Mouse (Mus musculus): ENCODE measurements around the gene Klk14. TPM values are rescaled to one million over a fixed set of nuclear protein-coding genes. Genes with fewer than 3 reads are reported as not detected.

The Klk14 gene
- total and polyA plus RNA-seq, 2 experiments from 2014 or later, result not detected

DNA sequence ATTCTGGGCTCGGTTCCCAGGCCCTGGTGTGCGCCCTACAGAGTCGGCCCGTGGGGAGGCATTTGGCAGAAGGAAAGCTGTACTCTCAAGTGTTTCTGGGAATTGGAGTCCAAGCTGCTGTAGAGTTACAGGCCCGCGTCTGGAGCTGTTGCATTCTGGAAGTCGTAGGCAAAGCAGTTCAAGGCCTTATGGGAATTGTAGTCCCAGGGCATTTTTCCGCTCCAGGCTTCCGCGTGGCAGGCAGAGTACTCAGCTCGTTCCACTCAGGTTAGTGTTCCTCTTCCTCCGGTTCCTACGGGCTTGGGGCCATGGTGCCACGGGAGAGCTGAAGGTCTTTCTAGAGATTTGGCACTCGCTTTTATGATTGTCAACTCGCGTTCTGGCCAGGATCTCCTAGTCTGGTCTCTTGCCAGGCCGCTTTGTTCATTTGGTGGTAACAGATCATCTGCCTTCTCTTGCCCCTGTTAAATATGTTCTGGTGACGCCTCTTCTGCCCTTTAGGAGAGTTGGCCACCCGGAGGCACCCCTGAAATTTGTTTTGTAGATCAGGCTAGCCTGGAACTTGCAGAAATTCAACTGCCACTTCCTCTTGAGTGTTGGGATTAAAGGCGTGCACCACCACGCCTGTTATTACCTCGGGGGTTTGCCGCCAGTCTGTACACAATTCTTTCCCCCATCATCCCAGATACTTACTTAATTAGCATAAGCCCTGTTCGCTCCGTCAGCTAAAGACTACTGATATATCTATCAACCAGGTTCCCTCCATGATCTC is 18.2 kb upstream of the Klk14 start, which contains the start of gene Ctu1:
TSS of gene Ctu1 (plus strand) at position 208 of the 772 bp plus-strand sequence.
- Histone ChIP-seq H3K36me3 (replicated peaks; ENCODE audit: control insufficient read depth, insufficient read depth, low read length) (peaks cover 23% of the 10 kb centered on the region), H3K4me3 (ENCODE audit: low read depth, low read length) (peak within 1 kb of the TSS; percentile 64), H3K27me3 (ENCODE audit: control insufficient read depth, insufficient read depth, low read length) (no peaks in the 10 kb centered on the region), H3K4me2 (ENCODE audit: low read depth, low read length) (peak within 1 kb of the TSS; percentile 82), H3K9me3 (replicated peaks; ENCODE audit: control insufficient read depth, low read length) (no peaks in the 10 kb centered on the region), H3K4me1 (ENCODE audit: control insufficient read depth, insufficient read depth) (peaks cover 9% of the 10 kb centered on the region), H3K27ac (ENCODE audit: low read depth) (peak within 1 kb of the TSS; percentile 13; the same call in 1 of the 2 replicates), H3K9ac (replicated peaks; ENCODE audit: low read depth, low read length) (peak within 1 kb of the TSS; percentile 72)
- peak; percentile 100 for ATAC-seq (ENCODE audit: insufficient read depth, low read depth)
- TF ChIP-seq EP300 (IDR thresholded peaks at IDR 0.05; ENCODE audit: low read depth) (no peak), CTCF (IDR thresholded peaks at IDR 0.05; ENCODE audit: low read depth) (no peak)
- peak; percentile 97 for DNase-seq (ENCODE audit: low spot score)
- under 1% methylated on average over 26 of the region's 26 CpGs for WGBS

DNA sequence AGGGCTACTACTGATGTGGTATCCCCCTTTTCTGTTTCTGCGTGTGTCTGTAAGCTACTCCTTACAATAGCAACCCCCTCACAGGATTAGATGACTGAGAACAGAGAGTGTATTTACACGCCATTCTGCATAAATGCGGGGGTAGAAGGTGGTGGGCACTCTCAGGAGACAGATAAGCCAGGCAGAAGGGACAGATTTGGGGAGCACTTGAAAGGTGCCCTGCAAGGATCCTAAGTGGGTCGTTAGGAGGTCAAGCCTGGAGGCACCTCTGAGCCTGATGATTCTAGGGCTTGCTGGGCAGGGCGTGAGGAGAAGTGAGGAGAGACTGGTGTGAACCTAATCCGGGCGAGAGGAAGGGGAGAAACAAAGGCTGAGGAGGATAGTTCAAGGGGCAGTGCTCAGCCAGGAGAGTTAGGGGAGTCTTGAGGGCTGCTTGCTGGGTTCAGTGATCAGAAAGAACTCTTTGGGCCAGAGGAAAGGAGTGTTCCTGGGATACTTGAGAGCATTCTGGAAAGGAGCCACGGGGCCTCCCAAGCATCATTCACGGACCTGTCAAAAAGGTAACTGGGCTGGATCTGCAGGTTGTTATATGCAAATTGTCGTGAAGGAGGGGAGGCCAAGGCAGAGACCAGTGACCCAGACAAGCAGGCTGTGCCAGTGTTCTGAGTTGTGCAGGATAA is 17.5 kb upstream of the Klk14 start:
- H3K4me3 ChIP-seq (ENCODE audit: low read depth, low read length), result peak overlapping the region; percentile 64
- DNase-seq (ENCODE audit: low spot score) (no peak), ATAC-seq (ENCODE audit: insufficient read depth, low read depth) (no peak)
- no peak for TF ChIP-seq CTCF (IDR thresholded peaks at IDR 0.05; ENCODE audit: low read depth)
- H3K4me2 ChIP-seq (ENCODE audit: low read depth, low read length), result peak overlapping the region; percentile 82
- H3K9me3 ChIP-seq (replicated peaks; ENCODE audit: control insufficient read depth, low read length), result no peaks in the 10 kb centered on the region
- H3K4me1 ChIP-seq (ENCODE audit: control insufficient read depth, insufficient read depth), result peaks cover 9% of the 10 kb centered on the region
- no peaks in the 10 kb centered on the region for H3K27me3 ChIP-seq (ENCODE audit: control insufficient read depth, insufficient read depth, low read length)
- WGBS, result 14% methylated on average over 10 of the region's 10 CpGs
- no peak overlapping the region for H3K27ac ChIP-seq (ENCODE audit: low read depth)
- H3K9ac ChIP-seq (replicated peaks; ENCODE audit: low read depth, low read length), result peak overlapping the region; percentile 72
- peaks cover 30% of the 10 kb centered on the region for H3K36me3 ChIP-seq (replicated peaks; ENCODE audit: control insufficient read depth, insufficient read depth, low read length)

DNA sequence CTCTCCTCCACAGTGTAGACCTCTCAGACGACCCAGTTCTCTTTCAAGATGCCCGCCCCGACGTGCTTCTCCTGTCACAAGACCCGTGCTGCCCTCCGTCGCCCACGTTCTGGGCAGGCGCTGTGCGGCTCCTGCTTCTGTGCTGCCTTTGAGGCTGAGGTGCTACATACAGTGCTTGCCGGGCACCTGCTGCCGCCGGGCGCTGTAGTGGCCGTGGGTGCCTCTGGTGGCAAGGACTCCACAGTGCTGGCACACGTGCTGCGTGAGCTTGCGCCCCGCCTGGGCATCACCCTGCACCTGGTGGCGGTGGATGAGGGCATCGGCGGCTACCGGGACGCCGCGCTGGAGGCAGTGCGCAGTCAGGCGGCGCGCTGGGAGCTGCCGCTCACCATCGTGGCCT is 15.1 kb upstream of the Klk14 start:
- no peak for DNase-seq (ENCODE audit: low spot score)
- Histone ChIP-seq H3K4me1 (ENCODE audit: control insufficient read depth, insufficient read depth) (peaks cover 9% of the 10 kb centered on the region), H3K4me2 (ENCODE audit: low read depth, low read length) (no peak overlapping the region), H3K9me3 (replicated peaks; ENCODE audit: control insufficient read depth, low read length) (no peaks in the 10 kb centered on the region), H3K36me3 (replicated peaks; ENCODE audit: control insufficient read depth, insufficient read depth, low read length) (peaks cover 38% of the 10 kb centered on the region), H3K27me3 (ENCODE audit: control insufficient read depth, insufficient read depth, low read length) (no peaks in the 10 kb centered on the region), H3K9ac (replicated peaks; ENCODE audit: low read depth, low read length) (no peak overlapping the region), H3K4me3 (ENCODE audit: low read depth, low read length) (no peak overlapping the region), H3K27ac (ENCODE audit: low read depth) (no peak overlapping the region)
- TF ChIP-seq EP300 (IDR thresholded peaks at IDR 0.05; ENCODE audit: low read depth) (no peak), CTCF (IDR thresholded peaks at IDR 0.05; ENCODE audit: low read depth) (no peak)
- ATAC-seq (ENCODE audit: insufficient read depth, low read depth), result no peak
- 86% methylated on average over 31 of the region's 32 CpGs for WGBS

DNA sequence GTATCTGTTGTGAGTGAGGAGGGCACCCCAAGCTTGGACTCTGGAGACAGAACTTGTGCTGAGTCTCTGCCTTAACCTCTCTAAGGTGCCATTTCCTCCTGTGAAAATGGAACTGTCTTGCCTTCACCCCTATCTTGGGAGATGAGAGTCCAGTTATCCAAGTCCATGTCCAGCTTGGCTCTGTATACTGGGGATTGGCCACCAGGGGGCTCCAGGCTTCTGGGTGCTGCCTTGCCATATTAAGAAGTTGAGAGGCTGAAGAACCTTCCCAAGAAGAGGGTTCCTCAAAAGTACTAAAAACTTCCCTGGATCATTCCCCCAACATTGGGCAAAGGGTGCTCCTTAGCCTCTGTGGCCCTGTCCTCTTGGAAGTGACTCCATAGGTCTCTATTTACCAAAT is 11.7 kb upstream of the Klk14 start:
- ATAC-seq (ENCODE audit: insufficient read depth, low read depth), result no peak
- H3K9ac ChIP-seq (replicated peaks; ENCODE audit: low read depth, low read length), result no peak overlapping the region
- peaks cover 38% of the 10 kb centered on the region for H3K36me3 ChIP-seq (replicated peaks; ENCODE audit: control insufficient read depth, insufficient read depth, low read length)
- H3K4me1 ChIP-seq (ENCODE audit: control insufficient read depth, insufficient read depth), result no peaks in the 10 kb centered on the region
- no peaks in the 10 kb centered on the region for H3K9me3 ChIP-seq (replicated peaks; ENCODE audit: control insufficient read depth, low read length)
- DNase-seq (ENCODE audit: low spot score), result no peak
- no peak overlapping the region for H3K27ac ChIP-seq (ENCODE audit: low read depth)
- H3K27me3 ChIP-seq (ENCODE audit: control insufficient read depth, insufficient read depth, low read length), result no peaks in the 10 kb centered on the region
- TF ChIP-seq CTCF (IDR thresholded peaks at IDR 0.05; ENCODE audit: low read depth) (peak; percentile 43), EP300 (IDR thresholded peaks at IDR 0.05; ENCODE audit: low read depth) (no peak)
- H3K4me3 ChIP-seq (ENCODE audit: low read depth, low read length), result no peak overlapping the region
- H3K4me2 ChIP-seq (ENCODE audit: low read depth, low read length), result no peak overlapping the region

DNA sequence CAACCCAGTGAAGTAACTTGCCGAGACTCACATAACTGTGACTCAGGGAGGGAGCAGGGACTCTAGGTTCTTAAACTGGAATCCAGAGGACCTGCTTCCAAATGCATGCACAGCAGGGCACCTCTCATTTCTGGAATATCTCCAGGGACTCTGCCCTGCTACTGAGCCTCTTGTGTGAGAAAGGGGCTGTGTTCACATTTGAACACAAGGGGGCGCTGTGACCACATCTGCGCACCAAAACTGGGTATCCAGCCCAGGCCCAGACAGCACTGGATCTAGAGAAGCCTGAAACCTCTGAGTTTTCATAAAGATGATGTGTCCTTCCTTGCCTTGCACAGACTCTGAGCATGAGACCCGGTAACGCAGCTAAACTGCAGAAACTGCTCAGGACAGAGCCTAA is 9.3 kb upstream of the Klk14 start:
- DNase-seq (ENCODE audit: low spot score) (no peak), ATAC-seq (ENCODE audit: insufficient read depth, low read depth) (no peak)
- no peaks in the 10 kb centered on the region for H3K9me3 ChIP-seq (replicated peaks; ENCODE audit: control insufficient read depth, low read length)
- no peak overlapping the region for H3K4me2 ChIP-seq (ENCODE audit: low read depth, low read length)
- TF ChIP-seq EP300 (IDR thresholded peaks at IDR 0.05; ENCODE audit: low read depth) (no peak), CTCF (IDR thresholded peaks at IDR 0.05; ENCODE audit: low read depth) (peak; percentile 76)
- peaks cover 26% of the 10 kb centered on the region for H3K36me3 ChIP-seq (replicated peaks; ENCODE audit: control insufficient read depth, insufficient read depth, low read length)
- no peak overlapping the region for H3K4me3 ChIP-seq (ENCODE audit: low read depth, low read length)
- H3K4me1 ChIP-seq (ENCODE audit: control insufficient read depth, insufficient read depth), result no peaks in the 10 kb centered on the region
- no peak overlapping the region for H3K9ac ChIP-seq (replicated peaks; ENCODE audit: low read depth, low read length)
- no peak overlapping the region for H3K27ac ChIP-seq (ENCODE audit: low read depth)
- 14% methylated on average over 5 of the region's 5 CpGs for WGBS
- no peaks in the 10 kb centered on the region for H3K27me3 ChIP-seq (ENCODE audit: control insufficient read depth, insufficient read depth, low read length)

Measured in heart, postnatal 0 days (tissue).